Mouse (Mus musculus): ENCODE results near the gene Gm43738. TPM values are rescaled to one million over a fixed set of nuclear protein-coding genes. Genes with fewer than 3 reads are reported as not detected.

Gene Gm43738
- total RNA-seq, 1 experiment = not detected

DNA sequence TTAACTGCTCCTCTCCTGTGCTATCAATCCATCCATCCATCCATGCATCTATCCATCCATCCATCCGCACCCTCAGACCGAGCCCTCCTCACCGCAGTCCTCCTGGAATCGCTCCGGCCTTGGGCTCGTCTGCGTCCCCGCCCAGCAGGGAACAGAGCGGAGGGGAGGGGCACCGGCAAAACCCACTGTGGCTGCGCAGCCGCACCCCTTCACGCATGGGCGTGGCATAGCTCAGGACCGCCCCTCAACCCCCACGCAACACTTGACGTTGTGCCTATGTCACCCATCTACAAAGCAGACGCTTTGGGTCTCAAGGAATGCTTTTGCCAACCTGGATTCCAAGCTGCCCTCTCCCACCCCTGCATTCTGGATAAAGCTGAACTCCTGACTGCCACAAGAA is 7.7 kb downstream of the Gm43738 start, which contains the start of gene Rusc1:
Gene Rusc1, minus strand, starts transcription at position 137 of the 400 bp plus-strand sequence.
- H3K4me1 ChIP-seq (ENCODE audit: control insufficient read depth in 2 of 2, insufficient read depth in 2 of 2, low read length in 2 of 2, poor library complexity in 1 of 2) = peaks cover 3 to 26% of the 10 kb centered on the region in 2 experiments; a peak in 2 of 4 replicates
- peaks cover 30% of the 10 kb centered on the region for H3K36me3 ChIP-seq (ENCODE audit: control insufficient read depth, insufficient read depth, low read length, poor library complexity, severe bottlenecking)
- H3K9ac ChIP-seq (ENCODE audit: insufficient read depth, low read depth, low read length, poor library complexity, severe bottlenecking) = no peak within 1 kb of the TSS

DNA sequence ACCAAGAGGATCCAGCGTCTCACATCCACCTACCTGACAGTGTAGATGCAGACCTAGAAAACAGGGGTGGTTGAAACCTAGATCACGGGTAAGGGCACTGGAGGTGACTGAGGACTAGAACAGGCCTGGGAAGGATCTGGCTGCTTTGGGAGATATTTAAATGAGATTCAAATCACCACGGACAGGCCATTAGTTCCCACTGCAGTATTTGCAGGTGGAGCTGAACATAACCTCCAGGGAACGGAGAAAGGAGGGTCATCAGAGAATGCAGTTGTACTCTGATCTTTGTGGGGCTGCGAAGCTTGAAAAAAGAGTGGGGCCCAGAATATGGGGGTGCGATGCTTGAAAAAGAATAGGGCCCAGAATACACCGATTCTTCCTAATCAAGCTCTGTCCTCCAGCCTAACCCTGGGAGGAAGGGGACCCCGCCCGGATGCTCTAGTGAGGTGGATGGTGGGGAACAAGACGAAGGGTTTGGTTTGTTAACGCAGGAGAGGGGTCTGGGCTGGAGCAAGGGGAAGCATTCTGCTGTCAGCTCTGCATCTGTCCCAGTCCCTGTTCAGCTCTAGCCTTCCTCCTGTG is 8.3 kb downstream of the Gm43738 start:
- Histone ChIP-seq H3K27ac (ENCODE audit: insufficient read depth, low read depth, low read length, poor library complexity, severe bottlenecking) (no peak overlapping the region), H3K9ac (ENCODE audit: insufficient read depth, low read depth, low read length, poor library complexity, severe bottlenecking) (no peak overlapping the region), H3K36me3 (ENCODE audit: control insufficient read depth, insufficient read depth, low read length, poor library complexity, severe bottlenecking) (peaks cover 26% of the 10 kb centered on the region; the same call in 1 of the 2 replicates), H3K9me3 (ENCODE audit: control insufficient read depth, insufficient read depth, low read depth, low read length) (no peaks in the 10 kb centered on the region), H3K4me1 (ENCODE audit: control insufficient read depth in 2 of 2, insufficient read depth in 2 of 2, low read length in 2 of 2, poor library complexity in 1 of 2) (peaks cover 3 to 32% of the 10 kb centered on the region in 2 experiments; a peak in 2 of 4 replicates), H3K4me3 (ENCODE audit: insufficient read depth in 1 of 2, low read depth in 1 of 2, low read length in 2 of 2, poor library complexity in 1 of 2, severe bottlenecking in 1 of 2) (peak overlapping the region in 1 of 2 experiments; percentile 15; a peak in 3 of 4 replicates)
- in situ Hi-C loops (cut with MboI; ENCODE audit: low sequenced_read_pairs in 2 of 2, unreplicated experiment in 2 of 2) = no loop called here
- no peak for DNase-seq (ENCODE audit: low read depth, low spot score)
- no peak for TF ChIP-seq HCFC1 (IDR thresholded peaks at IDR 0.05; ENCODE audit: borderline replicate concordance, insufficient read depth, low read length)
- no peak for TF ChIP-seq CHD2 (IDR thresholded peaks at IDR 0.05; ENCODE audit: low read depth, low read length)
- TF ChIP-seq ZNF384 (IDR thresholded peaks at IDR 0.05; ENCODE audit: low read depth, low read length) = no peak
- TF ChIP-seq ZC3H11A (IDR thresholded peaks at IDR 0.05; ENCODE audit: borderline replicate concordance, low read depth, low read length) = no peak
- TF ChIP-seq MAFK (IDR thresholded peaks at IDR 0.05; ENCODE audit: insufficient read depth, low read depth, low read length) = no peak

More for the DNA sequence above, 7.7 kb downstream of the Gm43738 start, which contains the start of gene Rusc1:
- DNase-seq (ENCODE audit: low read depth, low spot score) = peak; percentile 74
- Histone ChIP-seq H3K4me3 (ENCODE audit: insufficient read depth in 1 of 2, low read depth in 1 of 2, low read length in 2 of 2, poor library complexity in 1 of 2, severe bottlenecking in 1 of 2) (peak within 1 kb of the TSS; percentile 0 to 15; a peak in 3 of 4 replicates), H3K27ac (ENCODE audit: insufficient read depth, low read depth, low read length, poor library complexity, severe bottlenecking) (no peak within 1 kb of the TSS), H3K9me3 (ENCODE audit: control insufficient read depth, insufficient read depth, low read depth, low read length) (no peaks in the 10 kb centered on the region)
- in situ Hi-C loops (cut with MboI; ENCODE audit: low sequenced_read_pairs in 2 of 2, unreplicated experiment in 2 of 2) = no loop called here
- TF ChIP-seq MAFK (IDR thresholded peaks at IDR 0.05; ENCODE audit: insufficient read depth, low read depth, low read length) = no peak
- TF ChIP-seq ZC3H11A (IDR thresholded peaks at IDR 0.05; ENCODE audit: borderline replicate concordance, low read depth, low read length) = no peak
- no peak for TF ChIP-seq HCFC1 (IDR thresholded peaks at IDR 0.05; ENCODE audit: borderline replicate concordance, insufficient read depth, low read length)
- no peak for TF ChIP-seq CHD2 (IDR thresholded peaks at IDR 0.05; ENCODE audit: low read depth, low read length)

DNA sequence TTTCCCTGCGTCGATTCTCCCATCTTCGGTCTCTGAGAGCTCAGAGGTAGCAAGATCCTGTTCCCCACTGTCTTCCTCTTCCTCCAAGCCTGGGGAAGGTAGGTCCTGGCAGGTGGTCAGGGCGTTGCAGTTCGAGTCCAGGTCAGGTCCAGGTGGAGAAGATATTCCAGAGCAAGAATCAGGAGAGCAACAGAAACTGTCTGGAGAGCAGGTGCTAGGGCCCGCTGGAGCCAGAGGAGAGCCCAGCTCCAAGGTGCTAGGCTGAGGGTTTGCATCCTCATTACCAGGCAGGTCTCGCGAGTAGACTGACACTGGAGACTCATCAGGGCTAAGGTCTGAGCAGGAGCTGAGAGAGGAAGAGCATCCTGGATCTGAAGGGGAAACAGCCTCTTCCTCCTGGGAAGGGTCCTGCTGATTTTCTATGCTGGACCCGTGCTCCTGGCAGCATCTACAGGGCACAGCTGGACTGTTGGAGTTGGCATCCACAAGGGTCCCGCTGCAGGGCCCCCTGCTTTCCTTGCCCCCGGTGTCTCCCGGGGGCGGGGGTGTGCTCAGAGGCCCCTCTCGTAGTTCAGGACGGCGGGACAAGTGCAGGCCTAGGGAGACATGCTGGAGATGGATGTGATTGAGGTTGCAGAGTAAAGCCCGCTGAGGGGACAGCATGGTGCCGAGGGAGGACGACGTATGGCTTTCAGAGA is 8.9 kb downstream of the Gm43738 start:
- DNase-seq (ENCODE audit: low read depth, low spot score) = no peak
- in situ Hi-C loops (cut with MboI; ENCODE audit: low sequenced_read_pairs in 2 of 2, unreplicated experiment in 2 of 2) = no loop called here
- H3K9me3 ChIP-seq (ENCODE audit: control insufficient read depth, insufficient read depth, low read depth, low read length) = no peaks in the 10 kb centered on the region

DNA sequence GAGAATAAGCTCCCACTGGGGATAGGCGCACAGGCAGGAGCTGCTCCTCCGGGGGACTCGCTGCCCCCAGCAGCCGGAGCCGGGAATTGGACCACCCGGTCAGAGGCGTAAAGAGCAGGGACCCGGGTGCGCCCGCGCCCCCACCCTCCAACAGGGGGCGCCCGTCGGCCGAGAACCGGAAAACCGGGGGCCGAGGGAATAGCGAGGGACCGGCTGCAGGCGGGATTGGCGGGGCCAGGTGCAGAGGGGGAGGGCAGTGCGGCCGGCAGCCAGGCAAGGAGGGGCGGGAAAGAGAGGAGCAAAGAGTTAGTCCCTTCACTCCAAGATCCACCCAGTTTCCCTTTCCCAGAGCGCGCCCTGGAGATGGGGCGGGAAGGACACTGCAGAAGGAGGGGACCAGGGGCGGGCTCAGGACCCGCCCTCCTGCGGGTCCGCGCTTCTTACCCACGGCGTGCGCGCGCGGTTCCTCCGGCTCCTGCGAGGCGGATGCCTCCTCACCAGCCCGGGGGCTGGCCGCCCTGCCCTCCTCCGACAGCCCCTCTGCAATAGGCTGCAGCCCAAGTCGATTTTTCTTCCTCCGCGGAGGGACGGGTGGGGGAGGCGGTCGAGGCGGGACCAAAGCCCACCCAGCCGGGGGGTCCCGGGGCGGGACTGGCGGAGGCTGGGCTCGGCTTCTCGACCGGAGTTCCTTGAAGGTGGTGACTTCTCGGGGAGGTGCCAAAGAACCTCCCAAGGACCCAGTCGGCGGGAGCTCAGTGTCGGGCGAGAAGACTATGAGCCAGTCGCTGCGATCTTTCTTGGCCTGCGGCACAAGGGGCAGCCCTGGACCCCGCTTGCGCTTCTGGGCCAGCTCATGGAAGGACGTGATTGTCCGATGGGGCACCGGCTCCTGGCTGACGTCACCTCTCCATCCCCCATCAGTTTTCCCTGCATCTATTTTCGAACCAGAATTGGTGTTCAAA is 9.9 kb downstream of the Gm43738 start:
- DNase-seq (ENCODE audit: low read depth, low spot score) = peak; percentile 71
- Histone ChIP-seq H3K27ac (ENCODE audit: insufficient read depth, low read depth, low read length, poor library complexity, severe bottlenecking) (no peak overlapping the region), H3K4me3 (ENCODE audit: insufficient read depth in 1 of 2, low read depth in 1 of 2, low read length in 2 of 2, poor library complexity in 1 of 2, severe bottlenecking in 1 of 2) (peak overlapping the region; percentile 78 to 82), H3K9ac (ENCODE audit: insufficient read depth, low read depth, low read length, poor library complexity, severe bottlenecking) (peak overlapping the region; percentile 47), H3K4me1 (ENCODE audit: control insufficient read depth in 2 of 2, insufficient read depth in 2 of 2, low read length in 2 of 2, poor library complexity in 1 of 2) (peaks cover 3 to 34% of the 10 kb centered on the region in 2 experiments; a peak in 2 of 4 replicates), H3K9me3 (ENCODE audit: control insufficient read depth, insufficient read depth, low read depth, low read length) (no peaks in the 10 kb centered on the region), H3K36me3 (ENCODE audit: control insufficient read depth, insufficient read depth, low read length, poor library complexity, severe bottlenecking) (peaks cover 20% of the 10 kb centered on the region; the same call in 1 of the 2 replicates)
- in situ Hi-C loops (cut with MboI; ENCODE audit: low sequenced_read_pairs in 2 of 2, unreplicated experiment in 2 of 2) = no loop called here
- TF ChIP-seq HCFC1 (IDR thresholded peaks at IDR 0.05; ENCODE audit: borderline replicate concordance, insufficient read depth, low read length) (no peak), ZC3H11A (IDR thresholded peaks at IDR 0.05; ENCODE audit: borderline replicate concordance, low read depth, low read length) (no peak), ZNF384 (IDR thresholded peaks at IDR 0.05; ENCODE audit: low read depth, low read length) (no peak), MAFK (IDR thresholded peaks at IDR 0.05; ENCODE audit: insufficient read depth, low read depth, low read length) (no peak), CHD2 (IDR thresholded peaks at IDR 0.05; ENCODE audit: low read depth, low read length) (no peak)

More for the DNA sequence above, 8.9 kb downstream of the Gm43738 start:
- Histone ChIP-seq H3K9ac (ENCODE audit: insufficient read depth, low read depth, low read length, poor library complexity, severe bottlenecking) (no peak overlapping the region), H3K4me3 (ENCODE audit: insufficient read depth in 1 of 2, low read depth in 1 of 2, low read length in 2 of 2, poor library complexity in 1 of 2, severe bottlenecking in 1 of 2) (peak overlapping the region; percentile 78 to 82; a peak in 1 of 4 replicates), H3K36me3 (ENCODE audit: control insufficient read depth, insufficient read depth, low read length, poor library complexity, severe bottlenecking) (peaks cover 26% of the 10 kb centered on the region; the same call in 1 of the 2 replicates), H3K4me1 (ENCODE audit: control insufficient read depth in 2 of 2, insufficient read depth in 2 of 2, low read length in 2 of 2, poor library complexity in 1 of 2) (peaks cover 3 to 34% of the 10 kb centered on the region in 2 experiments; a peak in 2 of 4 replicates), H3K27ac (ENCODE audit: insufficient read depth, low read depth, low read length, poor library complexity, severe bottlenecking) (no peak overlapping the region)
- no peak for TF ChIP-seq CHD2 (IDR thresholded peaks at IDR 0.05; ENCODE audit: low read depth, low read length)
- TF ChIP-seq HCFC1 (IDR thresholded peaks at IDR 0.05; ENCODE audit: borderline replicate concordance, insufficient read depth, low read length) = no peak
- TF ChIP-seq ZC3H11A (IDR thresholded peaks at IDR 0.05; ENCODE audit: borderline replicate concordance, low read depth, low read length) = no peak
- TF ChIP-seq ZNF384 (IDR thresholded peaks at IDR 0.05; ENCODE audit: low read depth, low read length) = no peak
- no peak for TF ChIP-seq MAFK (IDR thresholded peaks at IDR 0.05; ENCODE audit: insufficient read depth, low read depth, low read length)

Data from ES-E14 (cell line).